Mouse (Mus musculus) right cerebral cortex, postnatal 25 days (tissue): Measurements from ENCODE around the gene Gm17655.
"Not testable (repeated sequence)": the region's sequence is repeated elsewhere in the genome, so short reads cannot be mapped to it uniquely, and the experiment has no call there.

Source experiments
- DNase-seq: peaks from one replicate; pipeline ENCODE4 v3.0.0; 2022

Gm17655 gene

GRCm38 (mm10) chr5:110086161-110086866 is 14.0 kb upstream of the Gm17655 start:
- no peak for DNase-seq

GRCm38 (mm10) chr5:110082961-110083360 is 10.6 kb upstream of the Gm17655 start:
- DNase-seq: no peak

GRCm38 (mm10) chr5:110057637-110058408 is 14.5 kb downstream of the Gm17655 start:
- peak; percentile 85 for DNase-seq

GRCm38 (mm10) chr5:110023694-110024427 is 48.5 kb downstream of the Gm17655 start:
- DNase-seq: peak; percentile 11

- DNase-seq: no peak
Measured at GRCm38 (mm10) chr5:110023273-110023672, 49.0 kb downstream of the Gm17655 start.

- not testable (repeated sequence) for DNase-seq
Measured at GRCm38 (mm10) chr5:110015775-110016174, 56.5 kb downstream of the Gm17655 start.
